Mouse (Mus musculus) ES-E14 (cell line): ENCODE results near the gene Pcdh7. TPM values are rescaled to one million over a fixed set of nuclear protein-coding genes. Genes with fewer than 3 reads are reported as not detected.

Experiments used
- DNase-seq: peaks from one replicate; pipeline ENCODE4 v3.0.0-alpha.2; 2013; ENCODE audit warnings: low read depth, low spot score
- H3K27ac ChIP-seq: 2 replicates; pipeline ENCODE4 v1.5.1; 2012; ENCODE audit warnings: low read depth, mild to moderate bottlenecking, low read length, moderate library complexity, mixed read lengths; ENCODE audit not compliant: poor library complexity, insufficient read depth, severe bottlenecking
- H3K36me3 ChIP-seq: 2 replicates; pipeline ENCODE4 v1.6.1; 2012; ENCODE audit warnings: mild to moderate bottlenecking, low read length, moderate library complexity, mixed read lengths; ENCODE audit not compliant: control insufficient read depth, poor library complexity, insufficient read depth, severe bottlenecking
- H3K4me1 ChIP-seq, 2 experiments: fragments of 150-350 bp in 1 of 2; sonication (generic) in 1 of 2; 2 replicates each; pipeline ENCODE4 v1.6.1; 2012; ENCODE audit warnings: low read length in 2 of 2, mild to moderate bottlenecking in 1 of 2, mixed read lengths in 1 of 2; ENCODE audit not compliant: control insufficient read depth in 2 of 2, insufficient read depth in 2 of 2, poor library complexity in 1 of 2
- H3K4me3 ChIP-seq, 2 experiments: fragments of 150-350 bp in 1 of 2; sonication (generic) in 1 of 2; 2 replicates each; pipeline ENCODE4 v1.5.1; 2012; ENCODE audit warnings: low read length in 2 of 2, low read depth in 1 of 2, mild to moderate bottlenecking in 1 of 2, mixed read lengths in 1 of 2; ENCODE audit not compliant: insufficient read depth in 1 of 2, poor library complexity in 1 of 2, severe bottlenecking in 1 of 2
- H3K9ac ChIP-seq: 2 replicates; pipeline ENCODE4 v1.6.1; 2012; ENCODE audit warnings: low read depth, mild to moderate bottlenecking, low read length, mixed read lengths; ENCODE audit not compliant: poor library complexity, insufficient read depth, severe bottlenecking
- H3K9me3 ChIP-seq: fragments of 150-350 bp; sonication (generic); 2 replicates; pipeline ENCODE4 v1.6.1; 2012; ENCODE audit warnings: low read depth, mild to moderate bottlenecking, low read length; ENCODE audit not compliant: control insufficient read depth, insufficient read depth
- CHD2 ChIP-seq: IDR thresholded peaks from 2 replicates; pipeline ENCODE4 v1.6.1; 2014; ENCODE audit warnings: mild to moderate bottlenecking, low read depth, low read length, inconsistent platforms
- HCFC1 ChIP-seq: IDR thresholded peaks from 2 replicates; pipeline ENCODE4 v1.6.1; 2012; ENCODE audit warnings: low read length, inconsistent platforms, borderline replicate concordance; ENCODE audit not compliant: insufficient read depth
- MAFK ChIP-seq: IDR thresholded peaks from 2 replicates; pipeline ENCODE4 v1.6.1; 2014; ENCODE audit warnings: mild to moderate bottlenecking, low read depth, low read length, inconsistent platforms; ENCODE audit not compliant: insufficient read depth
- ZC3H11A ChIP-seq: IDR thresholded peaks from 2 replicates; pipeline ENCODE4 v1.6.1; 2012; ENCODE audit warnings: low read depth, mild to moderate bottlenecking, inconsistent platforms, low read length, borderline replicate concordance
- ZNF384 ChIP-seq: IDR thresholded peaks from 2 replicates; pipeline ENCODE4 v1.6.1; 2012; ENCODE audit warnings: low read depth, low read length, inconsistent platforms
- in situ Hi-C, 2 experiments: fragments of 600-800 bp; cut with MboI; formaldehyde crosslinking; loops; one replicate each; pipeline ENCODE4 v1.15.1; 2025; ENCODE audit warnings: low sequenced_read_pairs in 2 of 2, inconsistent platforms in 1 of 2; ENCODE audit not compliant: unreplicated experiment in 2 of 2
- total RNA-seq: library from RNA; depleted of rRNA; stranded (reverse); fragments of 300-350 nt; gene quantifications from 2 replicates; pipeline ENCODE4 v1.2.3, GENCODE M21; 2012

Pcdh7 gene
- total RNA-seq, 1 experiment: 11.9 TPM

- in situ Hi-C loops: no loop called here
- peak; percentile 28 for DNase-seq
- peak overlapping the region; percentile 59 to 65 for H3K4me3 ChIP-seq
- no peaks in the 10 kb centered on the region for H3K9me3 ChIP-seq
- peak overlapping the region; percentile 14; the same call in 1 of the 2 replicates for H3K9ac ChIP-seq
- TF ChIP-seq HCFC1: no peak
- no peak for TF ChIP-seq ZC3H11A
- no peak for TF ChIP-seq ZNF384
- no peak for TF ChIP-seq CHD2
- no peak for TF ChIP-seq MAFK
- H3K36me3 ChIP-seq: no peaks in the 10 kb centered on the region
- H3K4me1 ChIP-seq: peaks cover 0 to 5% of the 10 kb centered on the region in 2 experiments; a peak in 2 of 4 replicates
- H3K27ac ChIP-seq: no peak overlapping the region
These were observed 395 bp upstream of the Pcdh7 start for GRCm38 (mm10) chr5:57717238-57717905.

GRCm38 (mm10) chr5:57718876-57719593, 1.3 kb downstream of the Pcdh7 start:
- DNase-seq: no peak
- TF ChIP-seq CHD2: no peak
- Histone ChIP-seq H3K4me1 (peaks cover 0 to 5% of the 10 kb centered on the region in 2 experiments; a peak in 2 of 4 replicates), H3K27ac (no peak overlapping the region), H3K9me3 (no peaks in the 10 kb centered on the region), H3K9ac (no peak overlapping the region), H3K36me3 (no peaks in the 10 kb centered on the region), H3K4me3 (peak overlapping the region; percentile 26 to 65; a peak in 2 of 4 replicates)
- in situ Hi-C loops: no loop called here

- Histone ChIP-seq H3K9me3 (no peaks in the 10 kb centered on the region), H3K4me1 (peaks cover 0 to 5% of the 10 kb centered on the region in 2 experiments; a peak in 1 of 4 replicates), H3K4me3 (peak overlapping the region; percentile 10 to 18; a peak in 3 of 4 replicates), H3K9ac (no peak overlapping the region), H3K27ac (no peak overlapping the region), H3K36me3 (no peaks in the 10 kb centered on the region)
- no peak for DNase-seq
- TF ChIP-seq ZNF384 (no peak), HCFC1 (no peak), MAFK (no peak), CHD2 (no peak), ZC3H11A (no peak)
- in situ Hi-C loops: no loop called here
These were observed 1.9 kb downstream of the Pcdh7 start for GRCm38 (mm10) chr5:57719594-57720185.

DNA sequence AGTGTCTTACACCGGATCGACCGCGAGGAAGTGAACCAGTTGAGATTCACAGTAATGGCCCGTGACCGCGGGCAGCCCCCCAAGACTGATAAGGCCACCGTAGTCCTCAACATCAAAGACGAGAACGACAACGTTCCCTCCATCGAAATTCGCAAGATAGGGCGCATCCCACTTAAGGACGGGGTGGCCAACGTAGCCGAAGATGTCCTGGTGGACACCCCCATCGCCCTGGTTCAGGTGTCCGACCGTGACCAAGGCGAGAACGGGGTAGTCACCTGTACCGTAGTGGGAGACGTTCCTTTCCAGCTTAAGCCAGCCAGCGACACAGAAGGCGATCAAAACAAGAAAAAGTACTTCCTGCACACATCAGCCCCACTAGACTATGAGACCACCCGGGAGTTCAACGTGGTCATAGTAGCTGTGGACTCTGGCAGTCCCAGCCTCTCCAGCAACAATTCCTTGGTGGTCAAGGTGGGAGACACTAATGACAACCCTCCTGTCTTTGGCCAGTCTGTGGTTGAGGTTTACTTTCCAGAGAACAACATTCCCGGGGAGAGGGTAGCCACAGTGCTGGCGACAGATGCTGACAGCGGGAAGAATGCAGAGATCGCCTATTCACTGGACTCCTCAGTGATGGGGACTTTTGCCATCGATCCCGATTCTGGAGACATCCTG, 2.6 kb downstream of the Pcdh7 start:
- Histone ChIP-seq H3K9me3 (no peaks in the 10 kb centered on the region), H3K9ac (no peak overlapping the region), H3K4me3 (peak overlapping the region in 1 of 2 experiments; percentile 10; a peak in 1 of 4 replicates), H3K36me3 (no peaks in the 10 kb centered on the region), H3K27ac (no peak overlapping the region), H3K4me1 (peaks cover 0 to 5% of the 10 kb centered on the region in 2 experiments; a peak in 1 of 4 replicates)
- DNase-seq: no peak
- in situ Hi-C loops: no loop called here
- TF ChIP-seq HCFC1 (no peak), MAFK (no peak), CHD2 (no peak), ZNF384 (no peak), ZC3H11A (no peak)
